1 mouse cellular context compared by ENCODE assay signal in the genomic region with DNA sequence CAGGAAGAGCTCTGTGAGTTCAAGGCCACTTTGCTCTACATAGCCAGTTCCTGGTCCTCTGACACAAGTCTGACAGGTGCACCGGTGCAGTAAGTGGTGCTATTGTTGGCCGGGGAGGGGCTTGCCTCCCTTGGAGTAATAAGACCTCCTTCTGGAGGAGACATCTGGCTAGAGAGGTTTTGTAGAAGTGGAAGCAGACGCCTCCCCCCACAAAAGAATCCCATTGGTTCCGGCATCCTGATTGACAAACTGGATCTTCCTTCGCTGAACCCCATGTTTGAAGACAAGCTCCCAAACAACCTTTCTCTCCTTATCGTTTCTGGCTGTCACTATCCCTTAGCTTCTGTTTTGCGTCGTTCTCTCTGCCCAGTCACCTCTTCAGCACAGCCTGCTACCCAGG.
TF ChIP-seq lines count a peak whose summit lies in the region.

No protein-coding gene starts in this region.

TF ChIP-seq in MEL, 35 proteins besides CTCF, POLR2A, EP300 and RAD21 (continued from another document):
- TF ChIP-seq USF1 (IDR thresholded peaks at IDR 0.05; ENCODE audit: low read depth, low read length), result no peak
- TF ChIP-seq NELFE (IDR thresholded peaks at IDR 0.05; ENCODE audit: low read depth, low read length), result no peak
- no peak for TF ChIP-seq E2F4 (IDR thresholded peaks at IDR 0.05; ENCODE audit: borderline replicate concordance, low read depth, low read length)
- no peak for TF ChIP-seq MAX (IDR thresholded peaks at IDR 0.05; ENCODE audit: low read length)
- 0 out of 2 replicates have a peak, but pooled peaks have one; percentile 22 for TF ChIP-seq TBP (IDR thresholded peaks at IDR 0.05; ENCODE audit: low read depth, low read length)
- no peak for TF ChIP-seq MEF2A (IDR thresholded peaks at IDR 0.05; ENCODE audit: extremely low read depth, insufficient replicate concordance, low read depth, low read length, poor library complexity, severe bottlenecking)
- no peak for TF ChIP-seq POLR2AphosphoS2 (IDR thresholded peaks at IDR 0.05; ENCODE audit: low read length)
- TF ChIP-seq HCFC1 (IDR thresholded peaks at IDR 0.05; ENCODE audit: low read depth, low read length), result no peak
